Mouse (Mus musculus) kidney, postnatal 0 days (tissue): ENCODE results near the gene Fos. TPM values are rescaled to one million over a fixed set of nuclear protein-coding genes. Genes with fewer than 3 reads are reported as not detected.

ENCODE experiments used
- ATAC-seq: fragments of 200-750 bp; cut with Nextera tagmentation; replicated peaks from 2 replicates; pipeline ENCODE4 v1.8.0; 2017; ENCODE audit warnings: low read depth, moderate number of reproducible peaks, moderate TSS enrichment, moderate library complexity; ENCODE audit not compliant: low FRiP score
- DNase-seq: peaks from one replicate; pipeline ENCODE4 v3.0.0-alpha.2; 2016; ENCODE audit warnings: low spot score
- H3K27ac ChIP-seq: fragments of 300-500 bp; sonication (generic); 2 replicates; pipeline ENCODE4 v1.5.1; 2014; ENCODE audit warnings: mild to moderate bottlenecking
- H3K27me3 ChIP-seq: fragments of 300-500 bp; sonication (generic); 2 replicates; pipeline ENCODE4 v1.6.1; 2014; ENCODE audit warnings: low read length, mixed read lengths; ENCODE audit not compliant: insufficient read depth
- H3K36me3 ChIP-seq: fragments of 300-500 bp; sonication (generic); 2 replicates; pipeline ENCODE4 v1.6.1; 2014; ENCODE audit warnings: low read length, mixed read lengths; ENCODE audit not compliant: insufficient read depth
- H3K4me1 ChIP-seq: fragments of 300-500 bp; sonication (generic); replicated peaks from 2 replicates; pipeline ENCODE4 v1.6.1; 2014; ENCODE audit warnings: antibody characterized with exemption, low read length, mixed read lengths; ENCODE audit not compliant: insufficient read depth
- H3K4me2 ChIP-seq: fragments of 300-500 bp; sonication (generic); 2 replicates; pipeline ENCODE4 v1.6.1; 2014; ENCODE audit warnings: mild to moderate bottlenecking, low read length, moderate library complexity, mixed read lengths
- H3K4me3 ChIP-seq: fragments of 300-500 bp; sonication (generic); replicated peaks from 2 replicates; pipeline ENCODE4 v1.5.1; 2014; ENCODE audit warnings: low read depth, low read length
- H3K9ac ChIP-seq: fragments of 300-500 bp; sonication (generic); 2 replicates; pipeline ENCODE4 v1.6.1; 2014; ENCODE audit warnings: low read depth, low read length
- H3K9me3 ChIP-seq: fragments of 300-500 bp; sonication (generic); replicated peaks from 2 replicates; pipeline ENCODE4 v1.6.1; 2016; ENCODE audit warnings: low read length, inconsistent platforms, mixed read lengths
- CTCF ChIP-seq: IDR thresholded peaks from 2 replicates; pipeline ENCODE4 v1.5.1; 2016; ENCODE audit warnings: antibody characterized with exemption, low read depth, mild to moderate bottlenecking, moderate library complexity
- WGBS: fragments of 180-500 bp; shearing (Covaris S2); extraction: QIAGEN DNeasy Blood & Tissue Kit; methylation state at CpG from one replicate; pipeline ENCODE4 v1.1.7; 2014; 5-methylcytosine and 5-hydroxymethylcytosine counted together
- polyA plus RNA-seq: library from polyadenylated mRNA; unstranded; fragments of >200 nt; fragmentation: Nextera tagmentation; extraction: Ambion mirVana; gene quantifications from 2 replicates; pipeline ENCODE4 v1.2.1, GENCODE M21; 2015

Fos gene
- polyA plus RNA-seq, 1 experiment from 2014 or later: 3.9 TPM

DNA sequence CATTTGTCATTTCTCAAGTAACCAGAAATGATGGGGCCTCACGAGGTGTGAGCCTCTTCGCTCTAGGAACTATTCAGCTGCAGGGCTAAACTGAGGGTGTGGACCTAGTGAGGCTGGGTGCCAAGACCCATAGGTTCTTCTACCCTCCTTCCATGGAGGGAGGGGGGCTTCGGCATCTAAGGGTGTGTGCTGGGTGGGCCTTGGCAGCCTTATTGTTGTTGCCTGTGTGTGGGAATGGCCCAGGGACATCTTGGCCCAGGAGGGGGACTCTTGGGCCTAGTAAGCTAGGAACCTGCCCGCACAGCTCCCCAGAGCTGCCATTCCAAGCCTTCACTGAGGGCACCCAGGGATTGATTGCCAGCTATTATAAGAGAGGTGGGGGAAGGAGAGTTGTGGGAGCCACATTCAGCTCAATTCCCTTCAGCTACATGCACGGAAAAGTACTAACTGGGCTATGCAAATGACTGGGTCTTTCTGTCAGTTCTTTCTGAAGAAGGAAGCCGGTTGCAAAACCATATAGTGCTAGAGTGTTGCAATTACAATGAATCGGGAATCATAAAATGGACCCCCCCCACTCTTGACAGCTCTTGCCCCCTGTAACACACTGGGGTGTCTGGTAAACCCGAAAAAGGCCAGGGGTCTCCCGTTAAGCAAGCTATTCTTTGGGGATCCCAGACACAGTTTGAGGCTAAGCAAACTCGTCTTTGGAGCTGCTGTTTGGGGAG lies 16.6 kb downstream of the Fos start:
- TF ChIP-seq CTCF: no peak
- whole genome bisulfite sequencing: 70% methylated on average over 10 of the region's 10 CpGs
- ATAC-seq: no peak
- Histone ChIP-seq H3K4me2 (no peak overlapping the region), H3K9me3 (no peaks in the 10 kb centered on the region), H3K4me3 (no peak overlapping the region), H3K27ac (no peak overlapping the region), H3K36me3 (no peaks in the 10 kb centered on the region), H3K27me3 (no peaks in the 10 kb centered on the region), H3K4me1 (0 out of 2 replicates have a peak, but pooled peaks cover 6% of the 10 kb centered on the region), H3K9ac (no peak overlapping the region)
- DNase-seq: no peak

- no peaks in the 10 kb centered on the region for H3K36me3 ChIP-seq
- no peaks in the 10 kb centered on the region for H3K27me3 ChIP-seq
- H3K4me3 ChIP-seq: no peak overlapping the region
- TF ChIP-seq CTCF: no peak
- no peak for ATAC-seq
- no peaks in the 10 kb centered on the region for H3K9me3 ChIP-seq
- no peak overlapping the region for H3K9ac ChIP-seq
- no peak for DNase-seq
- H3K4me1 ChIP-seq: 0 out of 2 replicates have a peak, but pooled peaks cover 6% of the 10 kb centered on the region
- WGBS: 75% methylated on average over 1 of the region's 1 CpGs
- no peak overlapping the region for H3K27ac ChIP-seq
- H3K4me2 ChIP-seq: no peak overlapping the region
These were observed 17.3 kb downstream of the Fos start for GRCm38 (mm10) chr12:85490991-85491390.

GRCm38 (mm10) chr12:85492084-85492645 lies 18.5 kb downstream of the Fos start:
- WGBS: 21% methylated on average over 16 of the region's 16 CpGs
- no peaks in the 10 kb centered on the region for H3K27me3 ChIP-seq
- peak; percentile 79 for TF ChIP-seq CTCF
- H3K4me1 ChIP-seq: 0 out of 2 replicates have a peak, but pooled peaks cover 3% of the 10 kb centered on the region
- ATAC-seq: peak; percentile 64
- H3K36me3 ChIP-seq: no peaks in the 10 kb centered on the region
- no peaks in the 10 kb centered on the region for H3K9me3 ChIP-seq
- peak; percentile 91 for DNase-seq
- H3K27ac ChIP-seq: no peak overlapping the region
- peak overlapping the region; percentile 41 for H3K4me2 ChIP-seq
- H3K4me3 ChIP-seq: no peak overlapping the region
- no peak overlapping the region for H3K9ac ChIP-seq

DNA sequence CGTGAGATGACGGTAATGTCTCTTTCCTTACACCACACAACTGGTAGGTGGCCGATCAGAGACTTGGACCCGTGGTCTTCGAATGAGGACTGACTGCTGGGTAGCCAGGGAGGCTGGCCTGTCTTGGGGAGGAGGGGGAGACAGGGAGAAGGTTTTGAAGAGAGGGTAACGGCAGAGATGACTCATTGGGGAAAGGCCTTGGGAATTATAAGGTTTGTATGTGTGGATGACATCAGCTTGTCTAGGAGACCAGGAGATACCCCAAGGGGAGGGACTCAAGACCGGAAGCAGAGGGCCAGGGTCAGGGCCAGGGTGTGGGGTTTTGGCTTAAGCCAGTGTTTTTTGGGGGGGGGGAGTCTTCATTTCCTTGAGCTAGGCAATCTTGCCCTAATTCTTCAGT lies 22.6 kb downstream of the Fos start:
- 76% methylated on average over 7 of the region's 7 CpGs for WGBS
- no peak overlapping the region for H3K27ac ChIP-seq
- no peak for TF ChIP-seq CTCF
- H3K9me3 ChIP-seq: no peaks in the 10 kb centered on the region
- no peak for ATAC-seq
- H3K4me3 ChIP-seq: no peak overlapping the region
- no peak overlapping the region for H3K4me2 ChIP-seq
- H3K4me1 ChIP-seq: no peaks in the 10 kb centered on the region
- no peaks in the 10 kb centered on the region for H3K36me3 ChIP-seq
- H3K9ac ChIP-seq: no peak overlapping the region
- H3K27me3 ChIP-seq: no peaks in the 10 kb centered on the region
- DNase-seq: no peak

DNA sequence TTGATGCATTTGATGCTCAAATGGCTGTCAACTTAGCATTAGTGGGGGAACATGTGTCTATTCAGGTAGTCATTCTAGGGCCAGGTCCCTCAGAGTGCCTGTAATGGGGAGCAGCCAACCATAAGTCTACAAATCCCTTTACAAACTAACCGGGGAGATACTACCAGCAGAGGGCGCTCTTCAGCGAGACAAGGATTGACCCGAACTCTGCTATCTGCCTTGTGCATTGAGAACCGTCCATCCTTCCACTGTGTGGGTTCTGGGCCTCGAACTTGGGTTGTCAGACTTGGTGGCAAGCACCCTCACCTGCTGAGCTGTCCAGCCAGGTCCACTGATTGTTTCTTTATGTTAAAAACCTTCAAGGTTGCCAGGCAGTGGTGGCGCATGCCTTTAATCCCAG lies 23.1 kb downstream of the Fos start:
- Histone ChIP-seq H3K9ac (no peak overlapping the region), H3K4me1 (no peaks in the 10 kb centered on the region), H3K27ac (no peak overlapping the region), H3K4me3 (no peak overlapping the region), H3K9me3 (no peaks in the 10 kb centered on the region), H3K4me2 (no peak overlapping the region), H3K27me3 (no peaks in the 10 kb centered on the region), H3K36me3 (no peaks in the 10 kb centered on the region)
- 19% methylated on average over 7 of the region's 7 CpGs for WGBS
- peak; percentile 88 for TF ChIP-seq CTCF
- no peak for ATAC-seq
- peak; percentile 84 for DNase-seq

- DNase-seq (no peak), ATAC-seq (no peak)
- Histone ChIP-seq H3K9me3 (no peaks in the 10 kb centered on the region), H3K27ac (no peak overlapping the region), H3K27me3 (no peaks in the 10 kb centered on the region), H3K4me3 (no peak overlapping the region), H3K4me2 (no peak overlapping the region), H3K36me3 (no peaks in the 10 kb centered on the region), H3K4me1 (no peaks in the 10 kb centered on the region), H3K9ac (no peak overlapping the region)
- TF ChIP-seq CTCF: no peak
- 69% methylated on average over 11 of the region's 11 CpGs for WGBS
These were observed 23.8 kb downstream of the Fos start for GRCm38 (mm10) chr12:85497310-85498135.
